Mouse (Mus musculus): ENCODE measurements around the gene Prom1. TPM values are rescaled to one million over a fixed set of nuclear protein-coding genes. Genes with fewer than 3 reads are reported as not detected.

The Prom1 gene
- polyA plus RNA-seq, 1 experiment from 2014 or later = 28.3 TPM

Other genes starting within 250 kb of the Prom1 start
- 1.9 and 2.4 TPM in 2 replicates for gene Cd38, start 233.5 kb downstream of the Prom1 start, polyA plus RNA-seq (2015; fragmentation: Nextera tagmentation; extraction: Ambion mirVana)
- gene Gm7879, start 188.9 kb downstream of the Prom1 start, polyA plus RNA-seq (2015; fragmentation: Nextera tagmentation; extraction: Ambion mirVana) = 0.39 and 0.46 TPM in 2 replicates
- 8.4 and 9.8 TPM in 2 replicates for gene Fgfbp1, start 120.3 kb downstream of the Prom1 start, polyA plus RNA-seq (2015; fragmentation: Nextera tagmentation; extraction: Ambion mirVana)
- gene Tapt1, start 124.6 kb upstream of the Prom1 start, polyA plus RNA-seq (2015; fragmentation: Nextera tagmentation; extraction: Ambion mirVana) = 30.8 and 35.1 TPM in 2 replicates

Measured in midbrain, embryonic 16.5 days (tissue).